Mouse (Mus musculus) right cerebral cortex, postnatal 14 days (tissue): ENCODE measurements at regions not wholly inside any gene's neighbourhood (a gene's known extent, or its start where the extent isn't known, plus 50 kb on each side); places are given as distances from the start of the nearest gene placed in this dataset.
"Not testable (repeated sequence)": the region's sequence is repeated elsewhere in the genome, so short reads cannot be mapped to it uniquely, and the experiment has no call there.

ENCODE experiments used
- DNase-seq: peaks from one replicate; pipeline ENCODE4 v3.0.0; 2022

- peak; percentile 64 for DNase-seq
Measured at GRCm38 (mm10) chr17:6489926-6490564, 60.1 kb downstream of the Dynlt1b start.

- not testable (repeated sequence) for DNase-seq
Measured at GRCm38 (mm10) chr17:6490565-6490935, 60.6 kb downstream of the Dynlt1b start.

- DNase-seq, result peak; percentile 68
Measured at GRCm38 (mm10) chr17:6492501-6492900, 62.6 kb downstream of the Dynlt1b start.

GRCm38 (mm10) chr17:6492950-6493349 is 63.0 kb downstream of the Dynlt1b start:
- DNase-seq, result peak; percentile 64

- DNase-seq, result not testable (repeated sequence)
Measured at GRCm38 (mm10) chr17:6496491-6496890, 66.6 kb downstream of the Dynlt1b start.

- DNase-seq, result not testable (repeated sequence)
Measured at GRCm38 (mm10) chr17:6502676-6503075, 72.8 kb downstream of the Dynlt1b start.

- not testable (repeated sequence) for DNase-seq
Measured at GRCm38 (mm10) chr17:6505896-6506295, 76.0 kb downstream of the Dynlt1b start.

- not testable (repeated sequence) for DNase-seq
Measured at GRCm38 (mm10) chr17:6515128-6515527, 85.2 kb downstream of the Dynlt1b start.

GRCm38 (mm10) chr17:6519107-6519506 is 82.4 kb upstream of the Dynlt1c start:
- not testable (repeated sequence) for DNase-seq

GRCm38 (mm10) chr17:6520001-6520400 is 81.5 kb upstream of the Dynlt1c start:
- not testable (repeated sequence) for DNase-seq

GRCm38 (mm10) chr17:6520751-6521150 is 80.7 kb upstream of the Dynlt1c start:
- not testable (repeated sequence) for DNase-seq

GRCm38 (mm10) chr17:6522185-6522584 is 79.3 kb upstream of the Dynlt1c start:
- DNase-seq, result not testable (repeated sequence)

GRCm38 (mm10) chr17:6538723-6539122 is 62.7 kb upstream of the Dynlt1c start:
- not testable (repeated sequence) for DNase-seq

- not testable (repeated sequence) for DNase-seq
Measured at GRCm38 (mm10) chr17:6547064-6547760, 54.3 kb upstream of the Dynlt1c start.

- DNase-seq, result not testable (repeated sequence)
Measured at GRCm38 (mm10) chr17:6547937-6548336, 53.5 kb upstream of the Dynlt1c start.
